Mouse (Mus musculus) lung, postnatal 25 days (tissue): ENCODE measurements around the gene Lyl1.

Source experiments
- DNase-seq: peaks from one replicate; pipeline ENCODE4 v3.0.0; 2022; ENCODE audit warnings: low spot score

The Lyl1 gene

GRCm38 (mm10) chr8:84742171-84743053, 41.2 kb downstream of the Lyl1 start:
- DNase-seq: no peak

DNA sequence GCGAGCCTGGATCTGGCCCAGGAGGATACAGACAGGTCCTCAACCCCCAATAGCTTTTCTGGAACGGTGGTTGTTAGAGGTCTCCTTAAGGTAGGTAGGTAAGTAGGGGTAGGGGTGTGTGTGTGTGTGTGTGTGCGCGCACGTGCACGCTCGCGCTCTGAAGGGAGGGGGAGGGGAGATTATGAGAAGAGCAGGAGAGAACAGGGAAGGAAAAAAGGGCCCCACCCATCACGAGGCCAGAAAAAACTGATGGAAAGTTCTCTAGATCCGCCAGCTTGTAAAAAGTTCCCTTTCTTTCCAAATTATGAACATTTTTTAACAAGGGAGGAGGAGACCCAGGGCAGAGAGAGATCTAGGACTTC, 41.8 kb downstream of the Lyl1 start:
- DNase-seq: no peak

GRCm38 (mm10) chr8:84743517-84744420, 42.5 kb downstream of the Lyl1 start:
- peak; percentile 82 for DNase-seq

GRCm38 (mm10) chr8:84745032-84745925, 44.0 kb downstream of the Lyl1 start:
- DNase-seq: no peak

DNA sequence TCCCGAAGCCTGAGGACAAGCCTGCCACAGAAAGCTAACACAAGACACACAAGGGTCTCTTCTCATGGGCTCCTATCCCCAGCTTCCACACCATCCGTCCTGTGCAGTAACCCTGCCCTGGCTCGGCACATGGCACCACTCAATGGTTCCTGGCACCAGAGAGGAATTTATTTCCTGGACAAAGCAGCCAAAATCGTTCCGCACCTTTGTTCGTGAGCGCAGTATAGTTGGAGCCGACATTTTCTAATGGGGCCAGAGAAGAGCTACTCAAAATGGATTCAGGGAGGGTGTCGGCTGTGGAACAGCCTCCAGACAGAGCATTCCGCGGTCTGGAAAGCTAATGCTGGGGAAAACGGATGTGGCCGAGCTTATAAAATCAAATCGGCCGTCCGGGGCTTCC, 48.3 kb downstream of the Lyl1 start:
- no peak for DNase-seq

GRCm38 (mm10) chr8:84752734-84753582, 51.7 kb downstream of the Lyl1 start:
- no peak for DNase-seq
